Mouse (Mus musculus): ENCODE results near the gene Erg28. TPM values are rescaled to one million over a fixed set of nuclear protein-coding genes. Genes with fewer than 3 reads are reported as not detected.

Erg28 gene
- polyA plus RNA-seq, 2 experiments from 2014 or later = 149 to 162 TPM

DNA sequence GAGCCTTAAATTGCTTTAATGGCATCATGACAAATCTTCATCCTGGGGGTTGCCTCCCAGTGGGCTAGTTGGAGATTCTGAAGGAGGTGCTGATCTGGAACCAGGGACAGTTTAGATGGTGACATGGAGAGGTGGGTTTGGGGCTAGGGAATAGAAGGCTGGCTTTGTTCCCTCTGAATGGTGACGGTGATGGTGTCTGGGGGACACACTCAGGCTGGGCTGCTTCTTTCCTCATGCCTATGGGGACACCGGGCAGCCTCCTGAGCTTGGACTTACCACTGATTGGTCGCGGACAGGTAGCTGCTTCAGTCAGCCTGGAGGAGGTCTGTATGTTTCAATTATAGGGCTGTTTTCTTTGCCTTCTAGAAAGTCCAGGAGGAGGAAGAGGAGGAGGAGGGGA is 12.7 kb downstream of the Erg28 start:
- ATAC-seq = no peak

- no peak for ATAC-seq
These were observed 13.4 kb downstream of the Erg28 start for GRCm38 (mm10) chr12:85810959-85811358.

DNA sequence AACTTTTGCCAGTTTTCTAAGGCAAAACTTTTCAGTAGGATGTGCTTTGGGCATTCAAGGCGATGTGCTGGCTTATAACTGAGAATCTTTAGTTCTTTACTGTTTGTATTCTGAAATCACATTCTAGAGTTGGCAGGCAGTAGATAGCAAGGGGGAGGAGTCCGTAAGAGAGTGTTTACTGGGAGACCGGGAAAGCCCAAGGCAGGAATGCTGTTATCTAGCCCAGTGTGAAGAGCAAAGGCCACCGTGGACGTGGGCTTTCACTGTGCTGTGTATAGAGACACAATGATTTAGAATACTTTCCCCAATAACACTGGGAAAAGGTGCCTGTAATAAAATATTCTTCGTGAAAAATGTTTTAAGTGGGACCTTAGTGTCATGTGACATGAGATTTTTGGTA is 14.6 kb downstream of the Erg28 start:
- ATAC-seq = no peak

DNA sequence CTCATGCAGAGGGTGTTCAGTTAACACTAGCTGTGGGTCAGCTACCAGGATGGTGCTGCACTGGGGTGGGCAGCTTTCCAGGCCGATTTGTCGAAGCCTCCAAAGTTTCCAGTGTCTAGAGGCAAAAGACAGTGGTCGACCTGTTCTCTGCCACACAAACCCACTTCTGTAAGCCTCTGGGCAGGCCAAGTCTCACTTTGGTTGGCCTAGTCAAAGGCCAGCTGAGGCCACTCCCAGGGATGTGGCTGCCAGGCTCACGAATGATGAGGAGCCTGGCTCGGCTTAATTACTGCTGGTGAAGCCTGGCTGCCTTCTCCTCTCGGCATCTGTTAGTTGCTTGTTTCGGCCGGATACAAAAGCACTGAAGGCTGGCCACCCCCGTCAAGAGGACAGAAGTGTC is 24.3 kb downstream of the Erg28 start:
- no peak for ATAC-seq

- ATAC-seq = no peak
These were observed 28.8 kb downstream of the Erg28 start for GRCm38 (mm10) chr12:85795551-85795950.

DNA sequence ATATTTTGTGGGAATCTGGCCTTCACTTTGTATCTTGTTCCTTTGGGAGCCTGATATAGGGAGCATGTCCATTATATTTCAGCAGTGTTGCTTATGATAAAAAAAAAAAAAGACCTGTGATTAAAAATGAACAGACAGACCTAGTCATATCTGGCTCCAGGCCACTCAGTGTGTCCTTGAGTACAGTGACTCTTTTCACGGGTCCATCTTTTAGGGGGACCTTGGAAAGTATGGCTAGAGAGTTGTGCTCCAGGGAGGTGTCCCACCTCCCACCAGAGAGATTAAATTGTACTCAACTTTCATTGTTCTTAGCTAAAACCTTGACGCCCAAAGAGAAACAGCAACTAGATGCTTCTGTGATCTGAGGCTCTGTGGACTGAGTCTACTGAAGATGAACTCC is 30.3 kb downstream of the Erg28 start:
- no peak for ATAC-seq

DNA sequence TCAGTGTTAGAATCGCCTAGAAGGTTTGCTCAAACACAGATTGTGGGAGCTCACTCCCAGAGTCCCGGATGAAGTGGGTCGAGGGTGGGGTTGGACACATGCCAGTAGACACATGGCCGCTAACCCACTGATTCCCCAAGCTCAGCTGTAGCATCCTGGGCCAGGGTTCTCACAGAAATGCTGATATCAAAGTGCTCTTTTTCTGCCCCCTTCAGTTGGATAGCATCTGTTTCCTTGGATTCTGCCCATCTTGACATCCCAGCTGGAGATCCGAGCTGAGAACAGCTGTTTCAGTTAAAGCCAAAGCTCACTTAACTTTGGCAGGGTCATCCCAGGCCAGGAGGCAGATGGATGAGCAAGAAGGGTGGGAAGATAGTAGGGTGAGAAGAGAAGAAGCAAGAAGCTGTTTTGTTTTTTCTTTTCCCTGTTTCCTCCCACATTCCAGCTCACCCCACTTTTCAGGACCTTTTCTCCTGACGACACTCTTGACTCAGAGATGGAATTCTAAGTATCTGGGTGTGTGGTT is 31.5 kb downstream of the Erg28 start:
- ATAC-seq = no peak

DNA sequence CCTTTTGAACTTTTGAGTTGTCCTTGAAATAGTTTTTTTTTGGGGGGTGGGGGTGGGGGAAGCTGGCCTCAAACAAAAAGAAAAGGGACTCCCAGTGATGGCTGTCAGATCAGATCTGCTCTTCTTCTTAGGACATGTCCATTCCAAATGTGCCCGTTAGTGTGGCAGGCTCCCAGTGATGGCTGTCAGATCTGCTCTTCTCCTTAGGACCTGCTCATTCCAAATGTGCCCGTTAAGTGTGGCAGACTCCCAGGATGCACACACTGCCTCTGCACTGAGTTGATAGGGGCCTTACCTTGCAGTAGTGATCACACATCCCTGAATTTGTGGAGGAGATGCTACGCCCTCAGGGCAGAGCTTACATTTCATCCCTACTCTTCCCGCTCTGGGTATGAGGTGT is 32.2 kb downstream of the Erg28 start:
- no peak for ATAC-seq

GRCm38 (mm10) chr12:85784916-85785815 is 39.2 kb downstream of the Erg28 start:
- ATAC-seq = no peak

GRCm38 (mm10) chr12:85781606-85782005 is 42.7 kb downstream of the Erg28 start:
- ATAC-seq = no peak

- no peak for ATAC-seq
These were observed 44.6 kb downstream of the Erg28 start for GRCm38 (mm10) chr12:85779707-85780106.

DNA sequence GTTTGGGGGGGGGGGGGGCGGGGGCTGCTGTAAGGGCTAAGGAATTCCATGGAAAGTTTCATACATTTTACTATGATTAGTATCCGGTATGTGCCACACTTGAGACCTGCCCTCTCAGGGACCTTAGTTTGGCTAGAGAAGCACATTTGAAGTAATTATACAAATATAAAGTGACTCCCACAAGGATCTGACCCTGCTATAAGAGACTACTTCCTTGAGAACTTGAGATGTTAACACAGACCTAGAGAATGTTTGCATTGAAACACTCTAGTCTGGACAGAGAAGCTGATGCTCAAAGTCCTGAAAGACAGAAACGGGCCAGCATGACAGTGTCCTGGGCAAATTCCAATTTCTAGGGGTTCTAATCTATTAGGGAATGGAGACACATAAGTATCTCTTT is 45.4 kb downstream of the Erg28 start:
- ATAC-seq = no peak

DNA sequence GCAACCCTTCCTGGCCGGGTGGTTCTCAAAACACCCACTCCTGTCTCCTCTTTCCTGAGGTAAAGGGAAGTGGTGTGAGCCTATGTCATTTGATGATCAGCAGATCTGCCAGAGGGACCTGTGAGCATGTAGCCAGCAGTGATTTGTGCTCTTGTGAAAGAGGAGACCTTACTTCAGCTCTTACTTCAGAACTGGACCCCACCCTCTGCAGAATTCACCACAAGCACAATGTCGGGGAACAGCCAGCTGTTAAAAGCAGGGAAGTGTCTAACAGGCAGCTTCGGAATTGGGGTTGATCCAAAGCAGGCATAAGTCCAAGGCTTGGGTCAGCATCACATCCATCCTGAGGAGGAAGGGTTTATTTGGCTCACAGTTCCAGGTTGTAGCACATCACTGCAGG is 53.0 kb downstream of the Erg28 start:
- no peak for ATAC-seq

- no peak for ATAC-seq
These were observed 56.6 kb downstream of the Erg28 start for GRCm38 (mm10) chr12:85767750-85768149.

DNA sequence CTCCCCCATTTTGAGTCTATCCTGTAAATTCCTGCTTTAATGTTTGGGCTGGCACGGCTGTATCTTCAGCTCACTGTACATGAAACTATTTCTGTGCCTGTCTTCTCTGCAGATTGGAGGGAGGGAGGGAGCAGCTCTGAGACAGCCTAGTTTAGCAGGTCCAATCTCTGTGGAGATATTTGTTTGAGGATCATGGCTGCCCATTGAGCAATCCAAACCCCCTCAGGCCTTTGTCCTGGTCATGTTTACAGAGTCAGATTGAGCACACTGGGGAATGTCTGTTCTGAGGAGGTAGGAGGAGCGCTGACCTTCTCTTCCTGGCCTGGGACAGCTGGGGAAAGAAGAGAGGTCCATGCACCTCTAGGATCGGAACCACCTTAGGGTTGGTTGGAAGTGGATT is 58.1 kb downstream of the Erg28 start:
- ATAC-seq = no peak

Other genes with a start within 250 kb of the Erg28 start
- not detected for gene Jdp2, start 225.5 kb downstream of the Erg28 start, polyA plus RNA-seq (2017; shearing (Covaris generic))
- 100 to 1,000 TPM; 156 to 205 TPM for gene Batf, start 137.9 kb downstream of the Erg28 start, polyA plus RNA-seq (2017; shearing (Covaris generic))
- gene Flvcr2, start 78.0 kb downstream of the Erg28 start, polyA plus RNA-seq (2017; shearing (Covaris generic)) = under 1 TPM; 0.48 to 0.60 TPM
- gene Ttll5, start 109 bp upstream of the Erg28 start, polyA plus RNA-seq (2017; shearing (Covaris generic)) = 10 to 100 TPM in 1 of 2 experiments, 1 to 10 TPM in 1; 8.3 to 10.4 TPM